Mouse (Mus musculus): ENCODE results near the gene E130114P18Rik.

E130114P18Rik gene

DNA sequence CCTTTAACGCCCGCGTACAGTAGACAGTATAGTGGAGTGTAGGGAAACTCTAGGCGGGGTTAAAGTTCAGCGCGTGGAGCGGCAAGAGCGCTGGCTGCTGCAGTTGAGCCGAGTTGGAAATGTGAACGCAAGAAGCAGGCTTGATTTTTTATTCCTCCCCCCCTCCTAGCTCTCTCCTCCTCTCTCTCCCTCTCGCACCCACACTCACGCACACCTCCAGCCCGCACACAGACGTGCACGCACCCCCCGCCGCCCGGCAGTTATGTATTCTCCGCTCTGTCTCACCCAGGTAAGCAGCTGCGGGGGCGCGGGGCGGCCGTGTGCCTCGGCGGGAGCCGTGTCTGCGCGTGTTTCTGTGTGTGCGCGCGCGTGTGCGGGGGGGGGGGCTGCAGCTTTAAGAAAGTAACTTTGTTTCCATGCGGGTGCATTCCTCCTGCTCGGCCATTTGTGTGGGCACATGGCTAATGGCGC is at the start of gene E130114P18Rik:
Gene E130114P18Rik, minus strand, starts transcription at position 373 of the 471 bp plus-strand sequence.
- peak in 1 of 2 experiments; percentile 58 for DNase-seq (ENCODE audit: low spot score in 2 of 2)

- no peak for DNase-seq (ENCODE audit: low spot score in 2 of 2)
Observed at GRCm38 (mm10) chr4:97827115-97827514, 49.2 kb upstream of the E130114P18Rik start.

- DNase-seq (ENCODE audit: low spot score in 2 of 2) = no peak
Observed at GRCm38 (mm10) chr4:97825841-97826240, 48.0 kb upstream of the E130114P18Rik start.

GRCm38 (mm10) chr4:97825432-97825831 is 47.6 kb upstream of the E130114P18Rik start:
- no peak for DNase-seq (ENCODE audit: low spot score in 2 of 2)

DNA sequence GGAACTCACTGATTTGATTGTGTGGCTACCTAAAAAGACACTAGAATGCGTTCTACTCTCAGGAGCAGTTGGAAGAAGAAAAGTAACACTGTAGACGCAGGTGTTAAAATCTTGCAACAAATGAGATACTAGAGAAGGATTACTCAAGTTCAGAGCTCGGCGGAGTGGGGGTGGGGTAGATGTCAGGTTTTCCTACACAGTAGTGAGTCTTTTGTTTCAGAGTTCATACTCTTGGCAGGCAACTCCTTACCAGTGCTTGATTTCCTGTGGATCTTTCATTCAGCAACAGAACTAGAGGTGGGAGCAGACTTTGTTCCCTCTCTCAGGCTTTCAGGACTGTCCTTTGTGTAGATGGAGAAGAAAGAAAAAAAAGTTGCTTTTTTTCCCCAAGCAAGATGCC is 46.6 kb upstream of the E130114P18Rik start:
- no peak for DNase-seq (ENCODE audit: low spot score in 2 of 2)

GRCm38 (mm10) chr4:97823512-97823911 is 45.6 kb upstream of the E130114P18Rik start:
- no peak for DNase-seq (ENCODE audit: low spot score in 2 of 2)

DNA sequence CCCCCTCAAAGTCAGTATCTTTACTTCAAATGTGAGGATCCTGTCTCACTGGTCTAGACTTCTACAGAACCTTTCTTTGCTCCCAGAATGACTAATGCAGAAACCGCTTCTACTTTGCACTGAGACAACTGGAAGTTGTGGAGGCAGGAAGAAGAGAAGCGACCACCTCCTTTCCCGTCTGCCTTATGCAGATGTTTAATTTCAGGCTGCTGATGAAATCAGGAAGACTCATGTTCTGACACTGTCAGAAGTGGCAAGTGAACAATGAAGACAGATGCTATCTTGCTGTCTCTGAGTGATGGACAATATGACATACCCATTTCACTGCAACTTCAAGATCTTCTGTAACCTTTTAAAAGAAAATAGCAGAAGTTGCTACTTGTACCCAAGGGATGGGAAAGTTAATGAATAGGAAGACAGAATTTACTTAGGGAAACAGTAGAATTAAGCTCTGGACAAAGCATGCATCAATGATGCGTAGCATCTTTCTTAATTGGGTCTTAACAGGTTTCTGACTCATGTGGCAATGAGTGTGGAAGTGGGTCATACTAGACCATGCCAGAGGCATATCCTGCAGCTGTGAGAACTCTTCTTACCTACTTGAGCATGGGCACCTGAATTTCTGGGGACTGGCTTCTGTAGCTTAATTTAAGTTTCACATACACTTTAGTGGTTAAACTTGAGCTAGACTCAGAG is 43.8 kb upstream of the E130114P18Rik start:
- no peak for DNase-seq (ENCODE audit: low spot score in 2 of 2)

DNA sequence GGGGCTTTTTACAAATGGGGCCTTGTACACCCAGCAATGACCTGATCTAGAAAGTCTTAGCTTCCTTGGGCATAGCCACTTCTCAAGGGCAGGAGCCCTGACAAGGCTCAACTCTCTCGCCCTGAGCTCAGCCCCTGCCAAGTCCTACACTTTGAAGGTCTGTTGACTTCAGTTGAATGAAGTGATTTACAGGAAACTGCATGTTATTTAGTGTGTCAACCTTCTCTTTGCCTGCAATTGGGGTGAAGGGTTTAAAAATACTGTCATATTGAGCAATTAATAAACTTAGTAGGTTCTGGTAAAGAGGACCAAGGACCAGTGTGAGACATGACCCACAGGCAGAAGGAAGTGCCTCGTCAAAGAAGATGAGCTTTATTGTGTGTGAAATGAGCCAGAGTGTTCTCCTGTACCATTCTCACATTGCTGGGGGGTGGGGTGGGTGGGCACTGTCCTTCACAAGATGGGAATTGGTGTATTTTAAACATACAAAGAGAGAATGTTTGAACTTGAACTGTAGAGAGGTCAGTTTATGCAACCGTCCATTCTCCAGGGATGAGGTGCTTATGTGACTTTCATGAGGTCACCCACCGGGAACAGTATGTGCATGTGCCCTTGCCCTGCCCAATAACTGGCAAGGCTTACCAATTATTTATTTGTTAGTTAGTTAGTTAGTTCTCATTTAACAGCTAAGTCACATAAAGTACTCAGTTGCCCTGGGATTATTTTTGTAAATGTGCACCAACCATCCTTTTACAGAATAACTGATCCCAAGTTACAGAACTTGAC is 42.8 kb upstream of the E130114P18Rik start:
- no peak for DNase-seq (ENCODE audit: low spot score in 2 of 2)

- DNase-seq (ENCODE audit: low spot score in 2 of 2) = no peak
Observed at GRCm38 (mm10) chr4:97819101-97819500, 41.2 kb upstream of the E130114P18Rik start.

GRCm38 (mm10) chr4:97818498-97818897 is 40.6 kb upstream of the E130114P18Rik start:
- DNase-seq (ENCODE audit: low spot score in 2 of 2) = no peak

- no peak for DNase-seq (ENCODE audit: low spot score in 2 of 2)
Observed at GRCm38 (mm10) chr4:97817741-97818140, 39.9 kb upstream of the E130114P18Rik start.

DNA sequence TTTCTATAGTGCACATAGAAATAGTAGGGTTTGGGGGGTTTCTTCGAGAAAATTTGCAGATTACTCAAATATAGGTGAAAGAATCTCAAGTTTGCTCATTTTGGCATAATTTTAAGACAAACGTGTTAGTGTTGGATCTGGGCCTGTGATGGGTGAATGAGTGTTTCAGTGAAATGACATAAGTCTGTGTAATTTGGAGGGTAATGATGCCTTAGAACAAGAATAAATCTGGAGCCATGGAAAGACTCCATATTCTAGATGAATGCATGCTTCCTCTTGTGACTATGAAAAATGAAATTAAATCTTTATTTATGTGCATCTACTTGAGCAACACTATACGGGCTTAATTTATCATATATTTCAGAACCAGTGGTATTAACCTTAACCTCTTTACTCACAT is 38.9 kb upstream of the E130114P18Rik start:
- no peak for DNase-seq (ENCODE audit: low spot score in 2 of 2)

GRCm38 (mm10) chr4:97816001-97816400 is 38.1 kb upstream of the E130114P18Rik start:
- DNase-seq (ENCODE audit: low spot score in 2 of 2) = no peak

DNA sequence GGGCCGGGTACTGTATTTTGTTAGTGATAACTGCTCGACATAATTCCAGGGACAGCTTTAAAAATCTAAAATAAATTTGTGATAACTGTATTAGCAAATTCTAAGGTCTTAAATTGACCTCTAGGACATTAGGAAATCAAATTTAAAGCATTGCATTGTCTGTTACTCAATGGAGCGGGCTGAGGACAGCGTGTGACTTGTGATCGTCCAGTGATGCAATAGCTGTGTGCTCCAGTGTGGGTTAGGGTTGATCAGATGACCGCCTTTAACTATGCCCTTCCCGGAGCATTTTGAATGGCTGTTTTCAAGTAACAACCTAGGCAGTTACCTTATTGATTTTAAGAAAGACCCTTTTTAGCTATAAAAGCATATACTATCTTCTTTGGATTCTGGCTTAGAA is 36.6 kb upstream of the E130114P18Rik start:
- DNase-seq (ENCODE audit: low spot score in 2 of 2) = no peak

DNA sequence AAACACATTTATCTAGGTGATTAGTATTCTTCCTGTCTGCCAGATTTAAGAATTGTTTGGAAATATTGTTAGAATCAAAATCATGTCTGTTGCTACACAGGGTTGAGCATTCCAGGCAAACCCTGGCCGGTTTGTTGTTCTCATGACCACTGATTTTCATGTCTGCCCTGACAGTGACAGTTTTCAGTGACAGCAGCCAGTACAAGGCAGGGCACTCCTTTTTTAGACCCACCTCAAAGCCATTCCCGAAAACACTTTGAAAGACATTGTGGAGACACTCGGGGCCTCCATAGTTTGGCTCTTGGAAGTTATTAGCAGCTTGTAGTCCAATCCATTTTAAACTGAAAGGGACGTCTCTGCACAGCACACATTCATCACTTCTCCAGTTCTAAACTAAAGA is 36.1 kb upstream of the E130114P18Rik start:
- no peak for DNase-seq (ENCODE audit: low spot score in 2 of 2)

DNA sequence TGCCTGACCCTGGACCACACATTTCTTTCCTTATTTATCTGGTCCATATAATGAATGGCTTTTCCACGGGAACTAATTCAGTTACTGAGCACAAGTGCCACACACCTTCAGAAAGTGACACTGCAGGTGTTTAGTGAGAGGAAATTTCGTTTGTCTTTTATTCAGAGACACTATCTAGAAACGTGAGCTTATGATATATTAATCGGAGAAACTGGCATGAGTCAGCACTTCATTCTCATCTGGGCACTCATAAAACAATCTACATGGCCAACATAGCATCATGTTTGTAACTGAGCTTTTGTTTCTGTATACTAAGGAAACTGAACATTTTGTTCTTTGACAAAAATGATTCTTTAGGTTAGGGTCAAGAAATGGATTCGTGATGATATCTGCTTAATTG is 35.2 kb upstream of the E130114P18Rik start:
- DNase-seq (ENCODE audit: low spot score in 2 of 2) = no peak

GRCm38 (mm10) chr4:97810348-97810939 is 32.6 kb upstream of the E130114P18Rik start:
- no peak for DNase-seq (ENCODE audit: low spot score in 2 of 2)

- DNase-seq (ENCODE audit: low spot score in 2 of 2) = no peak
Observed at GRCm38 (mm10) chr4:97809582-97810295, 31.9 kb upstream of the E130114P18Rik start.

- DNase-seq (ENCODE audit: low spot score in 2 of 2) = no peak
Observed at GRCm38 (mm10) chr4:97808885-97809284, 31.0 kb upstream of the E130114P18Rik start.

DNA sequence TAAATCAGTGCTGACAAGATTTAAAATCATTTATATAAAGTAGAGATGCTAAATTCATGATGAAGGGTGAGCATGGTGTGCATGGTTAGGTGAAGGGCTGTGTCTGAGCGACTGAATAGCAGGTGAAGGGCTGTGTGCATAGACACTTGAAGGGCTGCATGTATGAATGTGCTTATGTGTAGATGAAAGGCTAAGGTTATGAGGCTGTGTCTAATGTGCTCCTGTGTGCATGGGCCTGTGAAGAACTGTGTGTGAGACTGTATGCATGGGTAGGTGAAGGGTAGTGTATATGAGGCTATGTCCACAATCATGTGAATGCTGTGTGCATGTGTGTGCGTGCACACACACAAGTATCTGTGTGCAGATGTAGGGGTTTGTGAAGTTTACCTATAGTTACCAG is 29.0 kb upstream of the E130114P18Rik start:
- DNase-seq (ENCODE audit: low spot score in 2 of 2) = no peak

- no peak for DNase-seq (ENCODE audit: low spot score in 2 of 2)
Observed at GRCm38 (mm10) chr4:97805896-97806808, 28.3 kb upstream of the E130114P18Rik start.

Data from frontal cortex, postnatal 10 days (tissue).